Mouse (Mus musculus): ENCODE results near the gene Abhd14a.

- TF ChIP-seq GATA1 (IDR thresholded peaks at IDR 0.05; ENCODE audit: low read length) (no peak), TAL1 (IDR thresholded peaks at IDR 0.05; ENCODE audit: low read length) (no peak)
These were observed 14.9 kb upstream of the Abhd14a start for GRCm38 (mm10) chr9:106462430-106462800.

Data from erythroblast, embryonic 14.5 days (primary cell).